Mouse (Mus musculus) gastrocnemius, adult 2 months (tissue): Measurements from ENCODE around the gene Rora. TPM values are rescaled to one million over a fixed set of nuclear protein-coding genes. Genes with fewer than 3 reads are reported as not detected.

Experiments
- DNase-seq: peaks from one replicate; pipeline ENCODE4 v3.0.0; 2022
- H3K27ac ChIP-seq: fragments of 200-600 bp; 2 replicates; pipeline ENCODE4 v1.8.1; 2022; ENCODE audit warnings: mild to moderate bottlenecking
- H3K4me3 ChIP-seq: fragments of 200-600 bp; 2 replicates; pipeline ENCODE4 v1.8.1; 2022; ENCODE audit warnings: mild to moderate bottlenecking, moderate library complexity
- CTCF ChIP-seq: fragments of 200-600 bp; IDR thresholded peaks from 2 replicates; pipeline ENCODE4 v1.8.1; 2022; ENCODE audit warnings: antibody characterized with exemption, mild to moderate bottlenecking, moderate library complexity
- intact Hi-C: fragments of 180-260 bp; cut with DNase I; formaldehyde crosslinking; loops from one replicate; pipeline ENCODE4 v1.15.1; 2025
- total RNA-seq, 2 experiments: library from RNA; stranded (reverse); gene quantifications; 2 replicates each; pipeline ENCODE4 v1.2.3; 2021

Gene Rora
- total RNA-seq, 2 experiments from 2014 or later = 60.6 to 112 TPM

GRCm38 (mm10) chr9:69141859-69142258, 488.3 kb downstream of the Rora start:
- no peak overlapping the region for H3K27ac ChIP-seq
- TF ChIP-seq CTCF = no peak
- H3K4me3 ChIP-seq = no peak overlapping the region
- intact Hi-C loops = no loop called here
- DNase-seq = no peak

DNA sequence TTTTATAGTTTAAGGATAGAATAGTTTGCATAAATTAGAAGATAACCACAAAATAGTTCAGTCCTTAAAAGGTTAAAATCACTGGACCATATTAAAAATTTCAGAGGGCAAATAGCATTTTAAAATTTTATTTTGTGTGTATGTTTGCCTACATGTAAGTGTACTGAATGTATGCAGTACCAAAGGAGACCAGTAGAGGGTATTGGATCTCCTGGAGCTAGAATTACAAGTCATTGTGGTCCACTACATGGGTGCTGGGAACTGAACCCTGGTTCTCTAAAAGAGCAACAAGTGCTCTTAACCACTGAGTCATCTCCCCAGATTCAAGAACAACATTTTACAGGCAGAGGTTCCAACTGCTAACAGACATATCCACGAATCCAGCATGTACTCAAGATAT, 493.4 kb downstream of the Rora start:
- no peak overlapping the region for H3K4me3 ChIP-seq
- H3K27ac ChIP-seq = no peak overlapping the region
- DNase-seq = no peak
- intact Hi-C loops = no loop called here
- peak; percentile 42 for TF ChIP-seq CTCF

DNA sequence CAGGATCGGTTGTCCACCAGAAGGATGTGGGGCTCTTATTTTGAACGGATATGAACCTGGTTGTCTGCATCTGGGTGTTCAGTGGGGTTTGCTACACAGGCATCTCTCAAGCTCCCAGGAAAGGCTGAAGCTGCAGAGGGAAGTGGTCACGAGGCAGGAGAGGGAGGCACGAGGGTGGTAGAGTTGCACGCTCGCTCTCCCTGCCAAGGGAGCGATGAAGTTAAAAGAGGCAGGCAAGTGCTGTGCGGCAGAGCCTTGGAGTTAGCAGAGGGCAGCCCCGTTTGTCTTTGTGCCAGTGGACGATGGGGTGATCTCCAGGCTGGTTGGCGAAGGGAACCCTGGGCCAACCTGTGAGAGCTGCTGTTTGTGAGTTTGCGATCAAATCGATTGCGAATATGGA, 496.6 kb downstream of the Rora start:
- Histone ChIP-seq H3K4me3 (peak overlapping the region; percentile 41), H3K27ac (peak overlapping the region; percentile 77)
- DNase-seq = peak; percentile 80
- intact Hi-C loops = loop anchor here (5.0 kb wide), 1 partner anchor 37 kb away; no protein-coding TSS in a partner anchor
- TF ChIP-seq CTCF = no peak

- no peak for TF ChIP-seq CTCF
- H3K27ac ChIP-seq = peak overlapping the region; percentile 46
- no peak overlapping the region for H3K4me3 ChIP-seq
- intact Hi-C loops = loop anchor here (5.0 kb wide), 1 partner anchor 33 kb away; no protein-coding TSS in a partner anchor
- DNase-seq = peak; percentile 53
Measured at GRCm38 (mm10) chr9:69154684-69155083, 501.1 kb downstream of the Rora start.

- no peak overlapping the region for H3K27ac ChIP-seq
- intact Hi-C loops = no loop called here
- H3K4me3 ChIP-seq = no peak overlapping the region
- no peak for TF ChIP-seq CTCF
- DNase-seq = no peak
Measured at GRCm38 (mm10) chr9:69155836-69156595, 502.4 kb downstream of the Rora start.

DNA sequence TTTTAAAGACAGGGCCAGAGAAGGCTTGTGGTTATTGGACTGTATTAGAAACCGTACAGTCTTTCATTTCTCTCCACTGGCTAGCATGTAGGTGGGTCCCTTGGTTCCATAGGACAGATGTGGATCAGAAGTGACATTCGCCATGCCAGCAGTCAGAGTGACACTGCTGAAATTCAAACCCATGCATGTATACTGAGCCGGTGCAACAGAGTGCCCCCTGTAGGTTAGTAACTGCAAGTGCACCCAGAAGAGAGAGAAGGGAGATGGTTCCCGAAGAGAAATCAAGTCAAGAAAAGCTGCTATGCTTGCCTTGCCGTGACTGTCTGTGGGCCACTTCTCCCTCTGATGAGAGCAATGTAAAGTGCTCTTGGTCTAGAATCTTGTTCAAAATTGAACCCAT, 507.2 kb downstream of the Rora start:
- DNase-seq = no peak
- TF ChIP-seq CTCF = peak; percentile 31; the same call in 1 of the 2 replicates
- intact Hi-C loops = no loop called here
- H3K27ac ChIP-seq = no peak overlapping the region
- no peak overlapping the region for H3K4me3 ChIP-seq

DNA sequence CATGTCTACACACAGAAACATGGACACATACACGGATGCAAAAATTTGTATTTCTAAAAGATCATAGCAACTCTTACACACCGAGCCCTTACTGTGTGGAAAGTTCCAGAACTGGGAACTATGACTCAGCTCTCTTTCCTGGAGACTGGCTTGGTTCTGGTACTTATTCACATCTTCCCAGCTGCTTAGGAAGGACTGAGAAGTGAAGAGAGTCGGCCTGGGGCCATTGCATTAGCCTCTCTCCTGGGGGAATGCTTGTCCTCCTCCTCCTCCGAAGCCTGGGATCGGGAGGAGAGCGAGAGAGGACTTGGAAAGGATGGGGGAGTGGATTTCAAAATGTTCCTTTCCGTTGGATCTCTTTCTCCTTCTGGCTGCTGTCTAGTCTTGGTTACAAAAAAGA, 511.1 kb downstream of the Rora start:
- peak; percentile 75 for DNase-seq
- TF ChIP-seq CTCF = no peak
- peak overlapping the region; percentile 73 for H3K27ac ChIP-seq

DNA sequence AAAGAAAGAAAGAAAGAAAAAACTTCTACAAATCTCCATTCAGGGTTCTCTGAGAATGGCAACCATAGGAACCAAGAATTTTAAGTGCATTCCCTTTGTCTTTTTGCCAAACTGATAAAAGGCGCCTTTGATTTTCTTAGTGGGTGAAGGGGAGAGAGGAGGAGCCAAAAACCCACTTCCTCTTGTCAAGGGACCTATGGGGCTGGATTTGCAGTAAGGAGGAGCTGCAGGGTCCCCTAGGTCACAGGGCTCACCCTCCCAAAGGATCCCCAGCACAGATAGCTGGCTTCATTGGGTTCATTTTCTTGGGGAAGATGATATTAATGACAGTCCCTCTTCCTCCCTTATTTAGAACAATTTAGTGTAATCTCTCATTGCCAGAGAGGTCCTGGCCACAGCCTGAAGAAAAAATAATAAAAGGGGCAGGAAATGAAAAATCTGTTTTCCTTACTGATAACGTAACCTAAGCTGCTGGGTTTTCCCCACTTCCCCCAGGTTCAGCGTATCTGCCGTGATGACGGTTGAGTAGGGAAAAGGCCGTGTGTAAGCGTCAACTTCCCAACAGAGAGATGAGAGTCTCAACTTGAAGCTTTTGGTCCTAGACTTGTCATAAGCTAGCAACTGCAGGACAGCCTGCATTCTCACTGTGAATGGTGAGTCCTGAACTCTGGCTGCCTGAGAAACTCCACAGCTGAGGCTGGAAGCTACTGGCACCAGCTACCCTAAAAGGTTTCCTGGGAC, 511.7 kb downstream of the Rora start:
- DNase-seq = no peak
- intact Hi-C loops = no loop called here

More for the DNA sequence above, 511.1 kb downstream of the Rora start:
- H3K4me3 ChIP-seq = no peak overlapping the region
- intact Hi-C loops = no loop called here

GRCm38 (mm10) chr9:69174061-69174460, 520.5 kb downstream of the Rora start:
- TF ChIP-seq CTCF = no peak
- Histone ChIP-seq H3K27ac (no peak overlapping the region), H3K4me3 (no peak overlapping the region)
- intact Hi-C loops = no loop called here
- DNase-seq = no peak

More for the DNA sequence above, 511.7 kb downstream of the Rora start:
- no peak overlapping the region for H3K4me3 ChIP-seq
- peak overlapping the region; percentile 73 for H3K27ac ChIP-seq
- TF ChIP-seq CTCF = no peak

DNA sequence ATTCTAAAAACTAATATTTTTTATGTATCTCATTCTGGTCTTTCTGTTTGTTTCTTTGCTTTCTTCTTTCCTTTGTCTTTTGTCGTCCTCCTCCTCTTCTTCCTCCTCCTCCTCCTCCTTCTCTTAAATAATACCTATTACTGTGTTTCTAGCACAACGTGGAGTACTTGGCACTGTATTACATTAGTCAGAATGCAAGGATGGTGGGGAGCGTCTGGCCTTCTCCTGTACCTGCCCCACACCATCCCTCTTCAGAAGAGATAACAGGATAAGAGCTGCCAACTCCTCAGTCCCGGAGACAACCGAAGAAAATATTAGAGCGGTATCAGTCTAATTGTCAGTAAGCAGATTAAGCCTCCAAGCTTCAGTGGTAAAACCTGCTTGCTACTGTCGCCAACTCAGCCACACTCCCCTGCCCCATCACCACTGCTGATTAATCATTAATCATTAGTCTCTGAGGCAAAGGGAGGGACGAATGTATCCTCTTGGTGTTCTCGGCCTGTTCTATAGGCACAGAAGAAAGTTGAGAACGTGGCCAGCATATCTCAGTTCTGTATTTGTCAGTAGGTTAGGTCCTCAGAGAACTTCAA, 521.0 kb downstream of the Rora start:
- intact Hi-C loops = no loop called here
- Histone ChIP-seq H3K4me3 (no peak overlapping the region), H3K27ac (no peak overlapping the region)
- no peak for DNase-seq
- no peak for TF ChIP-seq CTCF

- intact Hi-C loops = no loop called here
- no peak overlapping the region for H3K27ac ChIP-seq
Measured at GRCm38 (mm10) chr9:69176988-69177387, 523.4 kb downstream of the Rora start.

GRCm38 (mm10) chr9:69179224-69179623, 525.6 kb downstream of the Rora start:
- Histone ChIP-seq H3K27ac (no peak overlapping the region), H3K4me3 (no peak overlapping the region)
- TF ChIP-seq CTCF = no peak
- no peak for DNase-seq
- intact Hi-C loops = no loop called here

More at GRCm38 (mm10) chr9:69176988-69177387, 523.4 kb downstream of the Rora start:
- DNase-seq = no peak
- H3K4me3 ChIP-seq = no peak overlapping the region
- TF ChIP-seq CTCF = no peak

GRCm38 (mm10) chr9:69180961-69181360, 527.4 kb downstream of the Rora start:
- H3K27ac ChIP-seq = peak overlapping the region; percentile 60
- intact Hi-C loops = no loop called here
- peak; percentile 22 for DNase-seq
- H3K4me3 ChIP-seq = no peak overlapping the region
- no peak for TF ChIP-seq CTCF
